Mouse (Mus musculus) retina, adult 2 months (tissue): Measurements from ENCODE around the gene Itga9.

Source experiments
- DNase-seq: peaks from one replicate; pipeline ENCODE4 v3.0.0-alpha.2; 2012; ENCODE audit warnings: low read depth, low spot score

The Itga9 gene

DNA sequence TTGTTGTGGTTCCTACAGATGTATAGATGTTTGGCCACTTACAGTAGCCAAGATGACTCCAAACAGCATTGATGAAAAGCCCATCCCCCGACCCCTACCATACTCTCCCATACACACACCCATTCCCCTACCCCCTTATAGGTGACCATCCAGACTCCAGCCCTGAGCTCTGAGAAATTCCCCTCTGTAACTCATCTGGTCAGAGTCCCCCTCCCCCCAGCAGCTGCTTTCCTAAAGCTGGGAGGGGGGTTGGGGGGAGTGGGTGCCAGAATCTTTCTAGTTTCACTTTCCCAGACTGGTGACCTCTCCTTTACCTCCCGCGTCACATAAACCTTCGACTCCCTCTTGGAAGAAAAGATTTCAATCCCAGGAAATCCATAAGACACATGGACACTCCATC lies 269.2 kb downstream of the Itga9 start:
- DNase-seq, result no peak

DNA sequence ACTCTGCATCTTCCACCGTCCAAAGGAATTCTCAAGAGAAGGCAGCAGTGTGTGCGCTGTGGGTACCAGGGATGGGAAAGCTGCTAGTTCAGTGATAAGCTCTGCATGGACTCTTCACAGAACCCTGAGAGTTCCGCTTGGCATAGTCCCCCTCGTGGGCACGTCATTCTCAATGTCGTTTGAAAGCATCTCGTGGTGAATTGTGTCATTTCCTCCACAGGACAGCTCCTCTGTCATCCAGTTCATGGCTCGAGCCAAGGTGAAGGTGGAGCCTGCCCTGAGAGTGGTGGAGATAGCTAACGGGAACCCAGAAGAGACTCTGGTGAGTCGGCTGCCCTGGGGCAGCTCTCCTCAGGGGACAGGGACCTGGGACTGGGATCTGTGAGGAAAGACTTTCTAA lies 270.4 kb downstream of the Itga9 start:
- DNase-seq, result no peak

DNA sequence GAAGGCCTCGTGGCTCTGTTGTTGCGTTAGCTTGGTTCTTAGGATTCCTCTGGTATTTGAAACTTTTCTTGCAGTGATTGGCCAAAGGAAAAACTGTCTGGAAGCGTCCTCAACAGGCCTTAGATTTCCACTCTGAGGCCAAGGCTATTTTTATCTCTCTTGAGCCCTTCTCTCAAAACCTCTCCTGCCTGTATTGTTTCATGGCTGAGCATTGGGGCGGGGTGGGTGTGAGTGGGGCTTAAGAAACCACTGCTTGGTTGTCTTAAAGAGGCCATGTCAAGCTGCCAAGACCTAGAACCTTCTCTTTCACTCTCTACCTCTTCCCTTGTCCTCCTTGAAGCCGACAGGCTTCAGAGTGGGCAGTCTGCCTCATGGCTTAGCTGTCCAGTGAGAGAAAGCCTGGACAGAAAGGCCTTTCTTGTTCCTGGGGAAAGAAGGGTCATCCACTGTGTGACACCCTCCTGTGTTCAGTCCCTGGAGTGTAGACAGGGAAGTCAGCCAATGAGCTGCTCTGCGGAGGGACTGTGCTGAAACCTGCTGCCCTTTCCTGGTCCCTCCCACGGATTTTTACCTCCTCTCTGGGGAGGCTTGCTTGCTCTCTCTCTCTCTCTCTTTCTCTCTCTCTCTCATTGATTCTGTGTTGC lies 271.0 kb downstream of the Itga9 start:
- no peak for DNase-seq

DNA sequence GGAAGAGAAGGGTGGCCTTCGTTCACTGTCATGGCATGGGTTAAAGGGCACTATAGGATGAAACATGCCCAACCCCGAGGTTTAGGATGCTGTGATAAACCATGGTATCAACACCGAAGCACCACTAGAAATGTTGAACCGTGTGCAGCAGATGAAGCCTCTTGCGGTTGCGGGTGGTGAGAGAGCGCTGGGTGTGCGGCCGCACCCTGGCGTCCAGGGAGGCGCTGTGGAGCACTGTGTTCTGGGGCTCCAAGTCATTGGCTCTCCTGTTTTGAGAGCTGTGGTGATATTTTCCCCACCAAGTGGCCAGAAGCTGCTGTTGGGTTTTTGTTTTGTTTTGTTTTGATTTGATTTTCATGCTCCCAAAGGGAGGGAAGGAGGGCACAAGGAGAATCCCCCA lies 272.1 kb downstream of the Itga9 start:
- DNase-seq, result no peak

GRCm38 (mm10) chr9:118881281-118881945 lies 274.9 kb downstream of the Itga9 start:
- DNase-seq, result no peak

GRCm38 (mm10) chr9:118881946-118882284 lies 275.4 kb downstream of the Itga9 start:
- DNase-seq, result no peak

DNA sequence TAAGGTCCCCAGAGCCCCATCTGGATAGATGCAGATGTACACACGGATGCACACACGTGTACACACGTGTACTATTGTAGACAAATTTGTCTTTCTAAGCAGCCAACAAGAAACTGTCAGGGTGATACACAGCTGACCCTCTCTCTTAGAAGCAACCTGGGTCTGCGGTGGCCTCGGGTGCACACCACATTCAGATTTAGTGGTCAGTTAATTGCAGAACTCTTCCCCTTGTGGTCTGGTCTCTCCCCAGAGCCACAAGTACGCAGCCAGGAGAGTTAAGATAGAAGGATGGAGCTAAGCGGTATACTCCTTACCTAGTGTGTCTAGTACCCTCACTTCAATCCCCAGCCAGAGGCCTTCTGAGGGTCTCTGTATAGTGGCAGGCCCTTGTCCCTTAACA lies 276.7 kb downstream of the Itga9 start:
- DNase-seq, result no peak

DNA sequence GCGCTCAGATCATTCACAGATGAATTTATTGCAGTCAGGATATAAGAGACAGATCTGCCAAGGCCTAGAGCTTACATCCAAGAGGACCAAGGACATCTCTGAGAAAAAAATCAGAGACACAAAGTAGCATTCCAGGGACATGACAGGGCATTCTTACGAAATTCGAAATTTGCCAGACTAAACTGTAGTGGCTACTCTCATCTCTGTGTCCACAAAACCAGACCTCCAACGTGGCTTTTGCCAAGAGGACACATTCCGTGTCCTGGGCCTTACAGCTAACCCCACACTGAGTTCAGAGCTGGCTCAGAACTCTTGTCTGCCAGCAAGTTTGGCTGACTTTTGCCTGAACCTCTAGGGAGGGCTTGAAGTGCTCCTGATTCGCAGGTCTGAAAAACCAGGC lies 279.3 kb downstream of the Itga9 start:
- no peak for DNase-seq

GRCm38 (mm10) chr9:118887201-118887600 lies 280.7 kb downstream of the Itga9 start:
- no peak for DNase-seq

GRCm38 (mm10) chr9:118887734-118888133 lies 281.2 kb downstream of the Itga9 start:
- DNase-seq, result no peak

DNA sequence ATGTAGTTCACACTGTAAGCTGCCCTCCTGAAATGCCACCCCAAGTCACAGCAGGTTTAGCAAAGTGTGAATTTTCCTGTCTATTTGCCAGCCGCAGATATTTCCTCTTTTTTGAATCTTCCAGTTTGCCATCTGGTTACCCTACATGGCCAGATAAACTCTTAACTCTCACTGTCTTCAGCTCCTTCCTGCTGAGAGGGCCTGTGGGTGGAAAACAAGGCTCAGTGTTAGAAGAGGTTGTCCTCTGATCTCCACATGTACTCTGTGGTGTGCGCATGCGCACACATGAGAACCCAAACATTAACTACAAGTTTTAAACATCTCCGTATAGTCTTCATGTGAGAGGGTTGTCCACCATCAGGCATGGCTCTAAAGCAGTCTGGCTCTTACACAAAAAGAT lies 283.7 kb downstream of the Itga9 start:
- DNase-seq, result no peak

GRCm38 (mm10) chr9:118890645-118891044 lies 284.2 kb downstream of the Itga9 start:
- DNase-seq, result no peak

GRCm38 (mm10) chr9:118891068-118891467 lies 284.6 kb downstream of the Itga9 start:
- DNase-seq, result no peak

- DNase-seq, result no peak
These were observed 285.1 kb downstream of the Itga9 start for GRCm38 (mm10) chr9:118891593-118891992.

DNA sequence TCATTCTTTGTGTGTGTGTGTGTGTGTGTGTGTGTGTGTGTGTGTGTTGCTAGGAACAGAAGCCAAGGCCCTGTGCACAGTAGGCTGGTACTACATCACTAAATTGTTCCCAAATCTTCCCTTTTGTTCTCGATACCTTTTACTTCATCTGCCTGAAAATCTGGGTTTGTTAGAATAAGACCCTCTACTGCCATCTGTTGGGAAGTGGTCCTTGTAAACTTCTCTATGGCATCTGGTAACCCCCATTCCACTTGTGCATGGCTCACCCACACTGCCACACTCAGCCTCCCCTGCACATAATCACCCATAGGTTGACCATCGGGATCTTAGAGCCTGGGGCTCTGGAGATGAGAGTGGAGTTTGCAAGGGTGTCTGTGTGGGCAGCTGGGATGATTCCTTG lies 288.6 kb downstream of the Itga9 start:
- no peak for DNase-seq

DNA sequence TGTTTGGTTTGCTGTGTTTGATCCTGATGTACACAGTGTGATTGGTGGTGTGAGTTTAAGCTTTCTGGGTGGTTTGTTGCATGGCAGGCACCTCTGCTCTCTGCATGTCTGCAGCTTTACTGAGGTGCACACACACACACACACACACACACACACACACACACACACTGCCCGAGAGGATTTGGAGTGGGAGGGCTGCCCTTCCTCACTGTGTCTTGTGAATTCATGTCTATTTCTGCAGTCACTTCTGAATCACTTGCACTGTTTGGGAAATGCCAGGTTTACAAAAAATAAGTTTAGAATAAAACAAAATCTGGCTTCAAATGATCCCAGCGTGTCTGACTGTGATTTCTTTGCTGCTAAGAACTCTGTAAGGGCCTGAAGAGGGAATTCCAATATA lies 294.2 kb downstream of the Itga9 start:
- no peak for DNase-seq

DNA sequence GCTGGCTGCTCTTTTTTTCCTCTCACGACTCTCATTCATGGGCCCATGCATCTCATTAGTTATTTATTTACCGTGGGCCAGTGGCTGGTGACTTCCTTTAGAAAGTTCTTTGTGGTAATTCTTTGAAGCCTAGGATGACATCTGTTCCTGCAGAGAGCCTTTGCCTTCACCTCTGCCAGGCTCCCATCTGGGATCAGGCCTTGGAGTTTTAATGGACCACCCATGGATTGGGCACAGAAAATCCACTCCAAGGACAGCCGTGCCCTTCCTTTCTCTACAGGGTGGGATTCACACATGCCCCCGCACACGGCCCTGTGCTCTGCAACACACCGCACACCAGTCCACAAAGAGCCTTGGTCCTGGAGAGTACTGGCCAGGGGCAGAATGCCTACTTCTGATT lies 295.4 kb downstream of the Itga9 start:
- DNase-seq, result no peak

- no peak for DNase-seq
These were observed 301.6 kb downstream of the Itga9 start for GRCm38 (mm10) chr9:118907934-118908620.

DNA sequence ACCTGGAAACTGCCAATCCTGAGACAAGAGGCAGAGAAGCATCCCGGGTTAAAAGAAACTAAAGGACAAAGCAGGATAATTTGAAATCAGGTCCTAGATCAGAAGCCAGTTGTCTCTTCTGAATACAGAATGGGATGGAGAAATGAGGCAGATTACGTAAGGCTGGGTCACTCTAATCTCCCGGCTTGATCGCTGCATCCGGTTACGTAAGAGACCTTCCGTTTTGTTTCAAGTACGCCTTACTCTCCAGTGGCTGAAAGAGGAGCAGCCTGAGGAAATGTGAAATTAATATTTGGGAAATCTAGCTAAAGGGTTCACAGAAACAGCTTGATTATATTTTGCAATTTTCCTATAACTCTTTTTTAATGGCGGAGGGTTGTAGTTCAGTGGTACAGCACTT lies 306.6 kb downstream of the Itga9 start:
- DNase-seq, result no peak

DNA sequence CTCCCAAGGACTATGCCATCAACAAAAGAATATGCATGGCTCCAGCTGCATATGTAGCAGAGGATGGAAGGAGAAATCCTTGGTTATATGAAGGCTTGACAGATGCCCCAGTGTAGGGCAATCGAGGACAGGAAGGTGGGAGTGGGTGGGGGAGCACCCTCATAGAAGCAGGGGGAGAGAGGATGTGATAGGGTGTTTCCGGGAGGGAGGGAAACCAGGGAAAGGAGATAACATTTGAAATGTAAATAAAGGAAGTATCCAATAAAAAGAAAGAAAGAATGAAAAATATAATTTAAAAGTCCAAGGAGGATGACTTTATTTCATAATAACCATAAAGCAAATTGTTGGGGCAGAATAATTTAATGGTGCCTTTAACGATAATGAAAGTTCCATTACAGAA lies 307.1 kb downstream of the Itga9 start:
- no peak for DNase-seq

- DNase-seq, result no peak
These were observed 308.1 kb downstream of the Itga9 start for GRCm38 (mm10) chr9:118914589-118914988.

- no peak for DNase-seq
These were observed 308.8 kb downstream of the Itga9 start for GRCm38 (mm10) chr9:118915290-118915689.

DNA sequence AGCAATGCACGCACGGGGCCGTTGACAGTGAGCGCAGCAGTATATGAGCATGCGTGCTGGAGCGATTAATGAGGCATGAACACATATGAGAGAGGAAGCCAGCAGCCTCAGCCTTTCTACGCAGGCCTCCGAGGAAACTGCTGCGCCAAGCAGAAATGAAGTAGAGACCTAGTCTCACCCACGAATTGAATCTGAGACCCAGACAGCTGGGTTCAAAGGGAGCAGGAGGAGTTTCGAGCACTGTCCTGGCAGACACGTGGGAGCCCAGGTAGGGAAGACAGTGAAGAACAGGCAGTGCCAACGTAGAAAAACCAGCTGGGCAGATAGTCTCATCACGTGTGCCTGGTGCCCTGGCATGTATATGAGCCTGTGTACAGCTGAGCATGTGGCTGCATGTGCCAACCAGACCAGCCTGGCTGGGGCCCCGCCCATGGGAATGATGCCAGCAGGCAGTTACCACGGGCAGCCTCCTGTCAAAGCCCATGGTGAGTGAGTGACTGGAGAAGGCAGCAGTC lies 313.2 kb downstream of the Itga9 start:
- no peak for DNase-seq
